Mouse (Mus musculus): Measurements from ENCODE around the gene Snai3. TPM values are rescaled to one million over a fixed set of nuclear protein-coding genes. Genes with fewer than 3 reads are reported as not detected.

Snai3 gene
- polyA plus RNA-seq (2014; fragmentation: Illumina TruSeq; extraction: RNeasy Lipid Tissue Mini Kit (QIAGEN cat#74804); ENCODE audit: low read depth, low replicate concordance) = 0.99 TPM

DNA sequence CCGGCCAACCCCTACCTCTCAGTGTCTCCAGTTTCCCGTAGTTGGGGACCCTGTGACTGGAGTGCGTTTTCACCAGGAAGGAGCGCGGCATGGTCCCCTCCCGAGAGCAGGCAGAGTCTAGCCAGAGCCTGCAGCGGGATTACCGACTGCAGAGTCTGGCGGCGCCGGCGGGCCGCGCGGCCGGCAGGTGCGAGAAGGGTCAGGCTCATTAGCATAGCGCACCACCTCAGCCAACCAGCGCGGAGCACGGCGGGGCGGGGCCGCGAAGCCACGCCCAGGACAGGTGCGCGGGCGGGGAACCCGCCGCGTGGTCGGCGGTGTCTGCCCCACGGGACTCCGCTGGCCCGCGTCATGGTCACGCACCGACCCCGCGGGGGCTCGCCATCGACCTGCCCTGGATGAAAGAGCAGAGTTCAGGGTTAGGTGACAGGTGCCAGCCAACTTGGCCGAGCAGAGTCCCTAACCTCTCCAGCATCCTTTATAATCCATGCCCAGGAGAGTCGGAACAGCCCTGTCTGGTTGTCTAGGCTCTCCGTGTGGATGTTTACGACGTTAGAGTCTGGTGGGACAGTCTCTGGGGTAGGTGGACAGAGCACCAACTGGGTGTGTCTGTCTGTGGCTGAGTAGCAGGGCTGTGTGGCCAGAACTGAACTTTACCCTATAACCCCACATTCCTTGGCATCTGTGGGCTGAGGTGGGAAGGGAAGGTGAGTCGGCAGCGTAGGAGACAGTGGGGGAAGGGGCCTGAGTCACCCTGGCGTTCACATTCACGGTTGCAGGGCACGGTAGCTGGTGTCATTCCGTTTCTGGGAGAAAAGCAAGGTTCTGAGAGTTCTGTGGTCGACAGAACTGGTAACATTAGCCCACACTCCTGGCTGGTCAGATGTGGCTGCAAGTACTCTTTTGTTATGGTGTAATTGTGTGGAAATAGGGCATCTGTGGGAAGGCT lies at the start of gene Snai3:
Gene Snai3 (minus strand): TSS at position 210 of the 949 bp plus-strand sequence.

GRCm38 (mm10) chr8:122475580-122476320 lies 15.2 kb upstream of the Snai3 start, which contains the start of the genes Rnf166 and Ctu2:
Gene Rnf166, minus strand, starts transcription at chr8:122476064.
Gene Ctu2, plus strand, starts transcription at chr8:122476143.

DNA sequence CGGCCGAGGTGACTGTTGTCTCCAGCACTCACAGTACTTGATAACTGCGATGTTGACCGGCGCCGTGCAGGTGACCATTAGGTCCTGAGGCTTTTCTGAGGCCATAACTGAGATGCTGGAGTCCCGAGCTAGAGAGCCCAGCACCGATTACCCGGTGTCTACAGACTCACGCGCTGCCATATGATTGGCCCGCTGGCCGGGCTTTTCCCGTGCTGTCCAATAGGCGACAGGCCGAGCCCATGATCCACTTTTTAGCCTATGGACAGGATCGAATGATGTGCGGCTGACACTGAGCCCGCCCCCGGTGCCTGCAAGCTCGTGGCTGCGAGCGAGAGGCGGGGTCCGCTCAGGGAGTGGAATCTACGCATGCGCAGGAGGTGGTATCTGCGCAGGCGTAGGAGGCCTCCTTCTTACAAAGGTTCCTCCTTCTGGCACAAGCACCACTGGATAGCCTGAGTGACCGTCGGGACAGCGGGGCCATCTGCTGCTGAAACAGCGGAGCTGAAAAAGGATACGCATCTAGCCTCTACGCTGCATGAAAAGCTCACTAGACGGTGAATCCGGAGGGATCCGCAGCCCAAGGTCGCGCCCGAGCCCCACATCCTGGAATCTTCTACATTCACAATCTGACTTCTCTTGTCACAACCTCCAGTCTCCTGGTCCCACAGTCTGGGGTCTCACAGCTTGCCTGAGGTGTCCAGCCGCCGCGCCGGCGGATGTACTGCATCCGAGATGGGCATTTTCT lies 17.1 kb downstream of the Snai3 start, which contains the start of gene Mvd:
Gene Mvd (minus strand): TSS at position 161 of the 745 bp plus-strand sequence.

DNA sequence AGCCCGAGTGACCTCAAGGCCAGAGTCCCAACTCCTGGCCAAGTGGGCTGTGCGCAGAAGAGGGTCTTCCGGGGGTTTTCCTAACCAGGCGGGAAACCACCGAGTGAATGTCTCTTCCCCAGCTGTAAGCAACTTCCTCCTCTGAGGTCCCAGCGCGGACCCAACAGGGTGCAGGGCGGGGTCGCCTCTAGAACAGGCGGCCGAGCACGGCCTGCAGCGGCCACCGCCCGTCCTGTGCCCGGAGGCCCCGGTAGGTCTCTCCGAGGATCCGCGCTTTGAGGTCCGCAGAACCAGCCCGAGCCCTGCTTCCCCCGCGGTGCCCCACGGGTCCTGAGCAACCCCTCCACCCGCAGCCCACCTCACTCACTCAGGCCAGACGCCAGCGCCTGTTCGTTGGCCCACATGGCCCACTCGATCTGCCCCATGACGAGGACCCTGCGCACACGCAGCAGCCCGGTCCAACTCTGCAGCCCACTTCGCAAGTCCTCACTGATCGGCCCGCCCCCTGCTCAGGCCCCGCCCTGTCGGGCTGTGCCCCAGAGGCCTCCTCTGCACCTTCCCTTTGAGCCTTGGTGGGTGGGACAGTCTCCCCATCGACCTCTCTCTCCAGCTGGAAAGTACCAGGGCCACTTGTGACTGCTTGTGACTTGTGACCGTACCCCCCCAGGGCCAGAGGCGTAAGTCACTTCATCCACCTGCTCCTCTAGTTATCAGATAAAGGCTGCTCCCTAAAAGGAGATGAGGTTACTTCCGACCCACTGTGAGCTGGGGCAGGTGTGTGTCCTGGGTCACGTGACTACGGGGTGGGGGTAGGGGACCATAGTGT lies 27.9 kb downstream of the Snai3 start, which contains the start of gene Cyba:
Gene Cyba (minus strand): TSS at position 488 of the 826 bp plus-strand sequence.

DNA sequence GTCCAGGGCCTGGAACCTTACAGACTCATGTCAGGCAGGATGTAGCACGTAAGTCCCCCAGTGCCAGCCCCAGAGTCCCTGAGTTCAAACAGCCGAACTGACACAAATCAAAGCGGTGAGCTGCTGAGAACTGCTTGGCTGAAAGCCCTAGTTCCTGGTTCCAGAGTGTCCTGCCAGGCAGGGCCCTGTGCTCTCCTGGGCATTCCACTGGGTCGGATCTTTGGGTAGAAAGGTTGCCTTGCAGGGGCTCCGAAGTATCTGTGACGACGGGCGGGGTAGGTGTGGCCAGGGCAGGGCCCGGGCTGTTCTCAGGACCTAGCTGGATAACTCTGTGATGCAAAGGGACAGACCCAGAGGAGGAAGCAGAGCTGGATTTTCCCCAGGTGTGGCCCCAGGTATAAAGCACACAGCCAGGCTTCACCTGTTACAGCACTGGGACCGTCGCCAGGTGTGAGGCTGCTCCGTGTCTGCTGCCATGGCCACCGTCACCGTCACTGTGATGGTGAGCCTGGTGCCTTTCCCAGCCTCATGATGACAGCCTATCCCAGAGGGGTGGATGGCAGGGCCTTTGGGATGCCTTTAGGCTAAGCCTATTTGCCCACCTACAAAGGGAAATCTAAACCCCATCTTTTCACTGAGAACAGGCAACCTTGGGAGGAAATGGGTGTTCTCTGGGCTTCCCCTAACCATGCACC lies 39.0 kb downstream of the Snai3 start, which contains the start of gene Il17c:
Gene Il17c (plus strand): TSS at position 645 of the 695 bp plus-strand sequence.

Other genes with a start within 250 kb of the Snai3 start
- gene Zfpm1, start 178.6 kb downstream of the Snai3 start, polyA plus RNA-seq (2014; fragmentation: Illumina TruSeq; extraction: RNeasy Lipid Tissue Mini Kit (QIAGEN cat#74804); ENCODE audit: low read depth, low replicate concordance) = 13.1 TPM
- gene Trhr2, start 100.0 kb downstream of the Snai3 start, polyA plus RNA-seq (2014; fragmentation: Illumina TruSeq; extraction: RNeasy Lipid Tissue Mini Kit (QIAGEN cat#74804); ENCODE audit: low read depth, low replicate concordance) = not detected
- 28.3 TPM for gene Zc3h18, start 84.1 kb downstream of the Snai3 start, polyA plus RNA-seq (2014; fragmentation: Illumina TruSeq; extraction: RNeasy Lipid Tissue Mini Kit (QIAGEN cat#74804); ENCODE audit: low read depth, low replicate concordance)
- not detected for gene Il17c, start 38.7 kb downstream of the Snai3 start, polyA plus RNA-seq (2014; fragmentation: Illumina TruSeq; extraction: RNeasy Lipid Tissue Mini Kit (QIAGEN cat#74804); ENCODE audit: low read depth, low replicate concordance)
- gene Cyba, start 27.8 kb downstream of the Snai3 start, polyA plus RNA-seq (2014; fragmentation: Illumina TruSeq; extraction: RNeasy Lipid Tissue Mini Kit (QIAGEN cat#74804); ENCODE audit: low read depth, low replicate concordance) = 74.7 TPM
- gene Mvd, start 17.3 kb downstream of the Snai3 start, polyA plus RNA-seq (2014; fragmentation: Illumina TruSeq; extraction: RNeasy Lipid Tissue Mini Kit (QIAGEN cat#74804); ENCODE audit: low read depth, low replicate concordance) = 18.9 TPM
- 31.9 TPM for gene Rnf166, start 15.3 kb upstream of the Snai3 start, polyA plus RNA-seq (2014; fragmentation: Illumina TruSeq; extraction: RNeasy Lipid Tissue Mini Kit (QIAGEN cat#74804); ENCODE audit: low read depth, low replicate concordance)
- 14.8 TPM for gene Ctu2, start 15.4 kb upstream of the Snai3 start, polyA plus RNA-seq (2014; fragmentation: Illumina TruSeq; extraction: RNeasy Lipid Tissue Mini Kit (QIAGEN cat#74804); ENCODE audit: low read depth, low replicate concordance)
- gene Piezo1, start 90.6 kb upstream of the Snai3 start, polyA plus RNA-seq (2014; fragmentation: Illumina TruSeq; extraction: RNeasy Lipid Tissue Mini Kit (QIAGEN cat#74804); ENCODE audit: low read depth, low replicate concordance) = 60.3 TPM
- 2.5 TPM for gene Cdt1, start 107.3 kb upstream of the Snai3 start, polyA plus RNA-seq (2014; fragmentation: Illumina TruSeq; extraction: RNeasy Lipid Tissue Mini Kit (QIAGEN cat#74804); ENCODE audit: low read depth, low replicate concordance)
- 31.6 TPM for gene Aprt, start 116.2 kb upstream of the Snai3 start, polyA plus RNA-seq (2014; fragmentation: Illumina TruSeq; extraction: RNeasy Lipid Tissue Mini Kit (QIAGEN cat#74804); ENCODE audit: low read depth, low replicate concordance)
- gene Galns, start 150.7 kb upstream of the Snai3 start, polyA plus RNA-seq (2014; fragmentation: Illumina TruSeq; extraction: RNeasy Lipid Tissue Mini Kit (QIAGEN cat#74804); ENCODE audit: low read depth, low replicate concordance) = 16.0 TPM
- gene Trappc2l, start 150.9 kb upstream of the Snai3 start, polyA plus RNA-seq (2014; fragmentation: Illumina TruSeq; extraction: RNeasy Lipid Tissue Mini Kit (QIAGEN cat#74804); ENCODE audit: low read depth, low replicate concordance) = 46.1 TPM
- gene Pabpn1l, start 162.0 kb upstream of the Snai3 start, polyA plus RNA-seq (2014; fragmentation: Illumina TruSeq; extraction: RNeasy Lipid Tissue Mini Kit (QIAGEN cat#74804); ENCODE audit: low read depth, low replicate concordance) = not detected
- gene Cbfa2t3, start 238.4 kb upstream of the Snai3 start, polyA plus RNA-seq (2014; fragmentation: Illumina TruSeq; extraction: RNeasy Lipid Tissue Mini Kit (QIAGEN cat#74804); ENCODE audit: low read depth, low replicate concordance) = 5.3 TPM

Measured in adipose tissue, adult 10 weeks (tissue).